Mouse (Mus musculus) CD4-positive helper T cell, adult 2 months (primary cell): ENCODE measurements around the gene Letm1.

Source experiments
- DNase-seq: peaks from one replicate; pipeline ENCODE4 v3.0.0-alpha.2; 2012; ENCODE audit warnings: low read depth, missing footprints, low spot score

Gene Letm1

DNA sequence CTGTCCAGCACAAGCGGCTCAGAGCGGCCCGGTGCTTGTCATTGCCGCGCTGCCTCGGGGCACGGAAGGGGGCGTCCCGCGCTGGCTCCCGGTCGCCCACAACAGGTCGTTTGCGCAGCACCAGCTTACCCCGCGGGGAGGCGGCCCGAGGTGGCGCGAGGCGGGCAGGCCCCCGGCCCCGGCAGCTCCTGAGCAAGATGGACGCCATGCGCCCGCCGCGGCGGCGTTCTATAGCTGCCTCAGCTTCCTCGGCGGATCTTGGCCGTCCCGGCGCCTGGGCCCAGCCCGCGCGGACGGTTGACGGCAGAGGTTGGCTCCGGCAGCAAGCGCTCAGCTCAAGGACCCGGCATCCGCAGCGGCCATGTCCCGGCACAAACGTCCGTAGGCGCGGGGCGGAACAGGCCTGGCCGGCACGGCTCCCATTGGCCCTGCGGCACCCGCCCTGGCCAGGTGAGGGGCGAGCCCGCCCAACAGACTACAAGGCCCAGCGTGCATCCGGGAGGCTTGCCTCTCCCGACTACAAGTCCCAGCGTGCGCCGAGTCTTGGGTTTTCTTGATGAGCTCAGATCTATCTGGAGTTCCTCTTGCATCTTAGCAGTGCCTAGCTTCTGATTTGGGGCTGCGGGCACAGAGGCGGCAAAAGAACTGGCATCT, at the start of gene Letm1:
TSS of gene Letm1 (minus strand) at position 473 of the 654 bp plus-strand sequence.
- peak; percentile 93 for DNase-seq

DNA sequence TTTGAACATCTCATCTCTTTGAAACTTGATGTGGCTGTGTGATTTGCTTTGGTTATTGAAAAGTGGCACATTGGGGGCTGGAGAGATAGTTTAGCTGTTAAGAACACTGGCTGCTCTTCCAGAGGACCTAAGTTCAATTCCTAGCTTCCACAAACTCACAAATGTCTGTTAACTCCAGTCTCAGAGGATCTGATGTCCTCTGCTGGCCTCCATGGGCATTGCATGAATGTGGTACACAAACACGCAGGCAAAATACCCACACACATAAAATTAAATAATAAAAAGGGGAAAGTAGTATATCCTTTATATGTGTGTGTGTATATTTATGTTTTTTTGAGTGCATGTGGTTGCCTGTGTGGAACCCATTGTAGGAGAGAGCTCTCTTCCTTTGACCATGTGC, 48.2 kb upstream of the Letm1 start:
- DNase-seq, result peak; percentile 41

DNA sequence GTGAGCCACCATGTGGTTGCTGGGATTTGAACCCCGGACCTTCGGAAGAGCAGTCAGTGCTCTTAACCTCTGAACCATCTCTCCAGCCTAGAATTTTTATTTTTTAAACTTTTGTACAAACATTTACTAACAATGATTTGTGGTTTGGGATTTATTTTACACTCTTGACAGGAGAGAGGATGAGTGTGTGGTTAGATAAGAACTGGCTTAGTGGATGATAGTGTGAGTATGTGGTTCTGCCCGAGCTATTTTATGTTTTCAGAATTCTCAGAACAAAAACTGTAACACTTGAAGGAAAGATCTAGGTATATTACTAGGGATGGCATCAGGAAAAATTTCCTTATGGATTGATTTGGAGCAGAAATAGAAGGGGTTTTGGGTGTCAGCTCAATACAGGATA, 47.3 kb upstream of the Letm1 start:
- DNase-seq, result no peak

DNA sequence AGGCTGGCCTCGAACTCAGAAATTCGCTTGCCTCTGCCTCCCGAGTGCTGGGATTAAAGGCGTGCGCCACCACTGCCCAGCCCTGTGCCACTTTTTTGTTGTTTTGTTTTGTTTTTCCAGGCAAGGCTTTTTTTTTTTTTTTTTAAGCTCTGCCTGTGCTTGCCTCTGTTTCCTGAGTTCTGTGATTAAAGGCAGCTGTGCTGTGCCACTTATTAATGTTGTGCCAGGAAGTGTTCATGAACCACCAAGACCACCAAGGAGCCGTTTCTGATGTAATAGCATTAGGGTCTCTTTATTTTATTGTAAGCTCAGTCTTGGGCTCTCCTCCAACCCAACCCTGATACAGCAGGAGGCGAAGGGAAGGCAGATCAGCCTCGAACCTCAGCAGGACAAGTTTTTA, 45.5 kb upstream of the Letm1 start:
- no peak for DNase-seq

DNA sequence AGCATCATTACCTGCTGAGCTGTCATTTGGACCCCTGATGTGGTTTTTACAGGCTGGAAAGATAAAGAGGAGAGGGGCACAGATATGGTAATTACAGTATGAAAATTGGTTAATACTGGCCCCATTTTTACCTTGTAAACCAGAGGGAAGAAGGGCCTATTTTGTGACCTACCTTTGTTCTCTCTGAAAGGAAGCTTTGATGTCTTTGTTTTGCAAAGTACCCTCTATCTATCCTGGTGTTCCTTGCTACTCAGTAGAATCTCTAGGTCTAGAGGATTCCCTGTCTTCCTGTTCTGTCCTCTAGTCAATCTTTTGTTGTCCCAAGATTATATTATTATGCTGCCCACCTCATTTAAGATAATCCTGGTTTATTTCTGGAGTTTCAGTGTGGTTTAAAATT, 43.4 kb upstream of the Letm1 start:
- no peak for DNase-seq

DNA sequence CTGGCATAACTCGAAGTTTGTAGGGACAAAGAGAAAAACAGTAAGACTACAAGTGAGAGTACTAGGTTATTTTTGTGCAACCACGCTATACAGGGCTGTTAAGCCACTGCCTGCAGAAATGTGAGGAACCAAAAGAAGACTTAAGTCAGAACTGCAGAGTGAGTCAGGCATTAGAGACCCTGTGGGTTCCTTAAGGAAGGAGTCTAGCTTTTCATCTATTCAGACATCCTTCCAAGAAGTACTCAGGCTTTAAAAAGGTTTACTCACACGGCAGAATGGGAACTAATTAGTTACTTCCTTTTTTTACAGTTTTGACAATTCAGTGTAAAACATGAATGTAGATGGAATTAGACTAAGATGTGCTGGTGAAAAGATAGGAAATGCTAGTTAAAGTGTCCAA, 39.8 kb upstream of the Letm1 start:
- DNase-seq, result no peak

DNA sequence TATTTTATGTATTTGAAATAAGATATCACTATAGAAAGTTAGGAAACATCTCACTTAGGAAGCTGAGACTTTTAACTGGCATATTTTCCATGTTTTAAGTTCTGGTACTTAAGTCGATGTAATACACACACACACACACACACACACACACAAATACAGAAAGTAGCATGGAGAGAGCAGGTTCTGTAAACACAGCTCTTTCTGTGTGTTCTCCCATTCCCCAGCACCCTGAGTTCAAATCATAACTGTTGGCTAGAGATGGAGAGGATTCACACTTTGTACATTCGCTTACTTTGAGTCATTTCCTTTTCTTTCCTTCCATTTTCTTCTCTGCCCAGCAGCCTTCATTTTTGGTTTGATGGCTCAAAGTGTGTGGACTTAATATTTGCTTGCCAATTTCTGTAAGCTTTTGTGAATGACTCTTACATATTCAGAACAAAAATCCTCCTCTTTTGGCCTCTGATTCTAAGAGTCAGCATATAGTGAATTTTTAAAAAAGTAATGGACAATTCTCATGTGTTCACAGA, 39.3 kb upstream of the Letm1 start:
- peak; percentile 37 for DNase-seq

DNA sequence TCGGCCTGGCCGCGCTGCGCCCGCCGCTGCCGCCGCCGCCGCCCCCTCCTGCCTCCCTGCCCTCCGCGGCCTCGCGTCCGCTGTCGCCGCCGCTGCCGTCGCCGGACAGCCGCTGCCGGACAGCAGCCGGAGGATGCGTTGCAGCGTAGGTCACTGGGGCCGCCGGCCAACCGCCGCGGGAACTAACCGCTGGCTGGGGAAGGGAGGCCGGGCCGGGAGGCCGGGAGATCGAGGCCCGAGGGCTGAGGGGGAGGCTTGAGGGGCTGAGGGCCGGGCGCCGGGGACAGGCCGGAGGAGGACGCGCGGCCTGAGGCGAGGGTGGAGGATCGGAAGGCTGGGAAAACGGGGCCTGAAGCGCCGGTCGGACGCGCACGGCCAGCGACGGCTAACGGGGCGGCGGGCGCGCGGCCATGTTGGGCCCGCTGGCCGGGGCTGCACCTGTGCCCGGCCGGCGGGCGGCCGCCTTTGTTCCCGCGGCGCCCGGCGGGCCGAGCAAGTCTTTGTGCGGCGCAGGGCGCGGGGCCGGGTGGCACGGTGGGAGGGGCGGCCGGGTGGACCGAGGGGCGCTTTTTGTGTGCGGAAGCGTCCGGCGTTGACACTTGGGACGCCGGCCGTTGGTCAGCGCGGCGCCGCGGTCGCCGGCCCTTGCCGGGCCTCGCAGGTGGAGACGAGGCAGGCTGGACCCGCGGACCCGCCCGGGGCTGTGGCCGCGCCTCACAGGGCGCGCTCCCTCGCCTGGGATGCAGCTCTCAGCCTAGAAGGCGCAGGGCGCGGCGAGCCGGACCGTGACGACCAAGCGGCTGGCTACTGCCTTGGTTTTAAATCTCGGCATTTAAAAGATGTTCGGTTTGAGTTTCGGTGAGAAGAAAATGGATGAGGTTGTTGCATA, 38.4 kb upstream of the Letm1 start:
- peak; percentile 54 for DNase-seq

DNA sequence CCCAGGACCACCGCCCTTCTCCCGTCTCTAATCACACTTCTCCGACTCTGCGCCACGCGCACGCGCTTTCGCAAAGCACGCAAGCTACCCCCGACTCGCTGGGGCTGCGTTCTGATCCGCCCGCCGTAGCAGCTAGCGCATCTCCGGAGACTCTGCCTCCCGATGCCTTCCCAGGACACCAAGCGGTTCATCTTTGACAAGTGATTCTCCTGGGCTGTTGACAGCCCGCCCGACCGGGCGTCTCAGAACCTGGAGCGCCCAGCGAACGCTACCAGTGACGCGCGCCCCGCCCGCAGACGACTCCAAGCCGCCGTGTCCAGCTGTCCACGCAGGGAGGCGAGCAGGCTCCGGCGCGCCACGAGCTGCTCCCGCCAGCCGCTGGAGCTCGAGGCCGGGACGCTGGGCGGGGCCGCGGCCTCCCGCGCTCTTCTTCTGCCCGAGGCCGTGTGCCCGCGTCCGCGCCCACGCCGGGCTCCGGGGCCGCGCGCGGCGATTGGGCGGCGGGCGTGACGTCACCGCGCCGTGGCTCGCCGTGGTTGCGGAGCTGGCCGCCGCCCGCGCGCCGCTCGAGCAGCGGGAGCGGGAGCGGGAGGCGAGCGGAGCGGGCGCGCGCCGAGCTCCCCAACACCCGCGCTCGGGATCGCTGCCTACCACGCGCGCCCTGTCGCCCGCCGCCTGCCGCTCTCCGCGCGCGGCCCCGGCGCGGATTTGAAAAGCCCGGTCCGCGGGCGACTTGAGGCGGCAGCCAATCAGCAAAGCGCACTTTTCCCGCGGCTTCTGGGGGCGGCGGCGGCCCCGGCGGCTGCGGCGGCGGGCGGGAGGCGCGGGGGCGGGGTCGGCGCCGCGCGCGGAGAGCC, 37.5 kb upstream of the Letm1 start, which contains the start of gene Nsd2:
TSS of gene Nsd2 (plus strand) at position 850 of the 857 bp plus-strand sequence.
- DNase-seq, result peak; percentile 92

DNA sequence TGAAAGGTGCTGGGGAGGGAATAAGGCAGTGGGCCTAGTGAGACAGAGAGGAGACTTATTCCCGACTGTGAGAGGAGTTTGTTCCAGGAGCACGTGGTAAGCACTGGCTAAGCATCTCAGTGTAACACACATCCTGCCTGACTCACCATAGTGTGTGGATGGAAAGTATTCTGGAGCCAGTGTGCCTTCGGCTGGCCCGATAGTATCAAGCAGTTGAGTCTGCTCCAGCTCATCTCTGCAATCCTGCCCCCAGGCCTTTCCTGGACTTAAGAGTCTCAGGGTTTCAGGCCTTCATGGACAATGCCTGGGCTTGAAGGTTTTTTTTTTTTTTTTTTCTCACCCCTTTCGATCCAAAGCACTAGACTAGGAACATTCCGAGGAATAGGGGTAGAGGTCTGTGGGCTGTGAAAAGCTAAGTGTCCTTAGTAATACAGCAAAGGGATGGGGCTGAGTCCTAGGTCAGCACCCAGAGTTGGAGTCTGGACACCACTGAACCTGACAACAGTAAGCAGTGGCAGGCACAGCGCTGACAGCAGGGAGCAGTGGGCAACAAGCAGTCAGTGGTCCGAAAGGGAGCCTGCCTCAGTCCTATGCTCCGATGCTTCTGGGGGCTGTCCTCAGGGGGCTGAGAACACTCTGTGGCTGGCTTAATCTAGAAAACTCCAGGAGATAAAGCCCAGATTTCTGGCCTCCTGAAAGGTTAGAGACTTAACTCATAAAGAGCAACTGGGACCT, 36.7 kb upstream of the Letm1 start:
- DNase-seq, result peak; percentile 26

DNA sequence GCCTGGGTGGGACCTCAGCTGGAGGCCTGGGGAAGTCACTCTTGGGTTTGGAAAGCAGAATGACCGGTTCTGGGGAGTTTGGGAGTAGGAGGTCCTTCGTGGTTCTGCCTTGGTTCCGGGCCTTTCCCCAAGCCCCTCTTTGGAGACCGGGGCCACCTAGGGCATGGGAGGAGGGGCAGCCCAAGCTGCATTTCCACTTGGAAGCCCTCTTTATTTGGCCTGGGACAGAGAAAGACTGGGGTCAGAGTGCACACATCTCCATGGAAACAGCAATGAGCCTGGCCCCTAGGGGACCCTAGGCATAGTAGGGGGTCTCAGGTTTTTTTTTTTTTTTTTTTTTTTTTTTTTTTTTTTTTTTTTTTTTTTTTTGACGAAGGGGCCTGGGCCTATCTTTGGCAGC, 35.5 kb upstream of the Letm1 start:
- DNase-seq, result no peak

DNA sequence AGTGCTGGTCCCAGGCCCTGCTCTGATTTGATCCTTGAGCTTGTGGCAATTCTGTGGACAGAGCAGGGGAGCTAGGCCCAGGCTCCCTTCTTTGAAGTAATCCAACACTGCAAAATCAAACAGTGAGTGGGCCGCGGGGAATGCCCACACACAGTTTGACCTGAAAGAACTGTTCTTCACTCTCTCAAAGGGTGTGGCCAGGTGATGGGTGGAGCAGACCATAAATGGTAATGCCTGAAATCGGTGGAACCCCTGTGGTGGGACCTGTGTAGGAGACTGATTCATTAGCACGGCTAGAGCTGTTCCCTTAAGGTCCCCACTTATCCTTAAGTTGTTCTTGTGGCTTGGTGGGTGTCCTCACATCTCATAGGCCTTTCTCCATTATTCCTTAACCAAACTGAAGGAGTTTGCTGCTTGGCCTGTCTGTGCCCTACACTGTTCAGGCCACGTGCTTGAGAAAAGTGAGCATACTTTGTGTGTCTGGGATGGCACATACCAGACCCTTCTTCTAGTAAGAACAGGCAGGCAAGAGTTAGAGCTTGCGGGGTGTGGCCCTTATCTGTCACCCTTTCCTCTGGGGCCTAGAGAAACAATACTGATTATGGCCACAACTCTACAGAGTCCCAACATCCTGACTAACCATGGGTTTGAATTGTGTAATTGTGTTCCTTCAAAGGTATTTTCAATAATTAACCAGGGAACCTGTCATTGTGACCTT, 33.5 kb upstream of the Letm1 start:
- DNase-seq, result peak; percentile 25

DNA sequence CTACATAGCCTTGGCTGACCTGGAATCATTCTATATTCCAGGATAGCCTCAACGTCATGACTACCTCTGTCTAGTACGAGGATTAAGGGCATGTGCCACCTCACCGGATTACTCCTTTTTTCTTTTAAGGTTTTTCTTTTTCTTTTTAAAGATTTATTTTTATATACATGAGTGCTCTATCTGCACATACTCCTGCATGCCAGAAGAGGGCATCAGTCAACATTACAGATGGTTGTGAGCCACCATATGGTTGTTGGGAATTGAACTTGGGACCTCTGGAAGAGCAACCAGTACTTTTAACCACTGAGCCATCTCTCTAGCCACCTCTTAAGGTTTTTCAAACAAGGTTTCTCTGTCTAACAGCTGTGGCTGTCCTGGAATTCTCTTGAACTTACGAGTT, 28.9 kb upstream of the Letm1 start:
- DNase-seq, result no peak

DNA sequence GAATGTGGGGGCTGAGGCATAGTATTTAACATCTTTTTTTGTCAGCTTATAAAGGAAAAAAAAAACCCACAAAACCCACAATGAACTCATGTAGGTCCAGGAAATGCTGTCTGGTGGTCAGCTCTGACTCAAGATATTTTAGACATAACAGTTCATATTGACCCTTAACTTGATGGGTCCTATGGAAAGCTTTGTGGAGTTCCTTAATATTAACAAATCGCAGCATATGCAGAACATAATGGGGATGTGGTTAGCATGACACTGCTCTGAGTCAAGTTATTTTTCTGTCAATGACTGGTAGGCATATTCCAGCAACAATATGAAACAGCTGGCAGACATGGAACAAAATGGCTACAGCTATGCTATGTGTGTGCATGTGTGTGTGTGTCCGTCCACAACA, 20.7 kb upstream of the Letm1 start:
- DNase-seq, result no peak

DNA sequence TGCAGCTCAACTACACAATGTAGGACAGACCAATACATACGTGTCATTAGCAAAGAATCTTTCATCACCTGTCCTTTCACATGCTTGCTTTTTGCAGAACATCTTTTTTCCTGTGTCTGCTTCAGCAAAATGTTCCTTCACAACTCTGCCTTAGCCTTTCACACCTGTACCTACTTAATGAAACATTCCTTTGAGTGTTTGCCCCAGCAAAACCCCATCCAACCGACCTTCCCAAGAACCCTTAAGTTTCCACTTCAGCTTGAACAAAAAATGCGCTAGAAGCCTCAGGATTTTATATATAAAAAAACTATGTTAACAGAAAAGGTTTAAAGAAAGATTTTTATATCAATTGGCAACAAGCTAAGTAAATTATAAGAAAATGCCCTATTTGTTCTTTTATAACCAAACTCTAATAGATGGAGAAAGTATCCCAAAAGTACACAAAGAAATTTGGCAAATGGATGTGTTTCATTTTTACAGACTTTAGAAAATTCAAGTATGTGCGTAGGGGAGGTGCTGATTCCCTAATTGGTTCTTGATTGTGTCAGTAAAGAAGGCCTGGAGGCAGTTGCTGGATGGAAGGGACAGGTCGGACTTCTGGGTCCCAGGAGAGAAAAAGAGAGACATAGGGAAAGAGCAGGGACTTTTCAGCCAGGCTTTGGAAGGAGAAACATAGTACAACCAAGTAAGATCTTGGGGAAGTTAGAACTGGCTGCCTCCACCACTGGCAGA, 9.5 kb upstream of the Letm1 start:
- DNase-seq, result no peak

DNA sequence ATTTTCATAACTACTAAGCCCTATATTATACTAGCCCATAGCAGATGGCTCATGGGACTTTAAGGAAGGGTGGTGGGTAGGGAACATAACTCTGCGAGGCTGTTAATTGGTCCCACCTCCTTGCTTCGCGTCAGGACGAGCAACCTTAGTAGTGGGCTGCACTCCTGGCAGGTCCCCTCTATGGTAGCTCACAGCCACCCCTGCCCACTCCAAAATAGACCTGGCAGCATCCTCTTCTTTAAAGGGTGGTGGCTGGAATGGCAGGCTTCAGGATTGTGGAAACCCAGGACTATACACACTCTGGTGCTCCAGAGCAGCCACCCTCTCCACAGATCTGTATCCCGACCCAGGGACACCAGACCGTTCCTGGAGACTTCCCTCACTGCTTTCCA, 378 bp upstream of the Letm1 start:
- DNase-seq, result no peak

DNA sequence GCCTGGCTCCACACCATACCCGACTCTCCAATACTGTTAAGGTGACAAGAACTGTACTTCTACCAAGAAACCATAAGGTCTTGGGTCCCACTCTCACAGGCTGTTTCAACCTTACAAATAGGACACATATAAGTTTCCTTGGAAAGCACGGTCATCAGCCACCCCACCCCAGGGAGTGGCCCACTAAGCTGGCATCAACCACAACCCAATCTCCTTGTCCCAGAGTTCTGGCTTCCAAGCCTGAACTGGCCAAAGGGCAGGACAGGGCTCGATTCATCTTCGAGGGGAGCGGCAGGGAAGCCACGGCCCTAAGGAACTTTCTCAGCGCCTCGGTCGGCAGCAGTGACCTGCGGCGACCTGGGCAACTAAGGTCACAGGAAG, 663 bp downstream of the Letm1 start:
- no peak for DNase-seq

DNA sequence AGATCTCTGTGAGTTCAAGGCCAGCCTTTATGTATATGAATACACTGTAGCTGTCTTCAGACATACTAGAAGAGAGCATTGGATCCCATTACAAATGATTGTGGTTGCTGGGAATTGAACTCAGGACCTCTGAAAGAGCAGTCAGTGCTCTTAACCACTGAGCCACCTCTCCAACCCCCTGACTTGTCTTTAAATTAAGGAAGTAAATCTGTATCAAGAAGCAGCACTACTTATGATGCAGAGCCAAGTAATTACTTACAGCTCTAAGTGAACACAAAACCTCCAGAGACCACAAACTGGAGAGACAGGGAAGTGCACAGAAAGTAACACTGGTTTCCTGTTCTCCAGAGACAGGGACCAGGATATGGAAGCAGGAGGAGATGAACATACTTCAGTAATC, 5.4 kb downstream of the Letm1 start:
- DNase-seq, result no peak

DNA sequence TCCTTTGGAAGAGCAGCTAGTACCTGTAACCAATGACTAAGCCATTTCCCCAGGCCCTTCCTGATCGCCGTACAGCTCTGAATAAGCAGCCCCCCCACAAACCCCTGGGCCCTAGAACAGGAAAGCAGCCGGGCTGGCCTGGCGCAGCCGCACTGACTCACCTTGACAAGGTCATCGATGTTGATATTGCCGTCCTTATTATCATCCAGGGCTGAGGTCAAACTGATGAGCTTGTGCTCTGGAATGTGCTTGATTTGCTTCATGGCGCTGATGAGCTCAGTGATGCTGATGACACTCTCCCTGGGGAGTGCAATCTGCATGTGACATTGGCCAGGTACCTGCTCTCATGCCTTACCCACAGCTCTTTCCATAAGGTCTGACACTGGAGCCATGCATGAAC, 39.1 kb downstream of the Letm1 start:
- DNase-seq, result no peak

DNA sequence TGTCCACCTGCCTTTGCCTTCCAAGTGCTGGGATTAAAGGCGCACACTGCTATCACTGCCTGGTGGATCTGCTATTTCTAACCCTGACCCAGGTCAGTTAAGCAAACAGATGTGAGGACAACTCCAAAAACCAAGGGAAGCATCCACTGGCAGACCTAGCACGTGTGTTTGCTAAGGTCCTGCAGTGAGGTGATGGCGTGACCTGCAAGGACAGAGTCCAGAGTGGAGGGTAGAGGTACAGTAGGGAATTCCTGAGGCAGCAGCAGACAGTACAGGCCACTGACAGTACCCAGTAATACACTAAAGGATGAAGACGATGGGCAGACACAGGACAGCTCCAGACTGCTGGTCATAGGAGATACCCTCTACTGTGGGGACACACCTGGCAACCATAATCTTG, 42.1 kb downstream of the Letm1 start:
- no peak for DNase-seq
